Mouse (Mus musculus) forebrain, embryonic 15.5 days (tissue): ENCODE measurements around the gene D930007J09Rik. TPM values are rescaled to one million over a fixed set of nuclear protein-coding genes. Genes with fewer than 3 reads are reported as not detected.

Source experiments
- ATAC-seq: fragments of 200-750 bp; cut with Nextera tagmentation; replicated peaks from 2 replicates; pipeline ENCODE4 v1.8.0; 2017; ENCODE audit warnings: mild to moderate bottlenecking, moderate TSS enrichment, moderate library complexity
- H3K27ac ChIP-seq: fragments of 300-500 bp; sonication (generic); replicated peaks from 2 replicates; pipeline ENCODE4 v1.5.1; 2015; ENCODE audit warnings: mild to moderate bottlenecking, inconsistent platforms
- H3K27me3 ChIP-seq: fragments of 300-500 bp; sonication (generic); 2 replicates; pipeline ENCODE4 v1.6.1; 2015; ENCODE audit warnings: inconsistent platforms
- H3K36me3 ChIP-seq: fragments of 300-500 bp; sonication (generic); 2 replicates; pipeline ENCODE4 v1.6.1; 2015; ENCODE audit warnings: mild to moderate bottlenecking, inconsistent platforms
- H3K4me1 ChIP-seq: fragments of 300-500 bp; sonication (generic); 2 replicates; pipeline ENCODE4 v1.6.1; 2015; ENCODE audit warnings: inconsistent platforms
- H3K4me2 ChIP-seq: fragments of 300-500 bp; sonication (generic); replicated peaks from 2 replicates; pipeline ENCODE4 v1.6.1; 2015; ENCODE audit warnings: mild to moderate bottlenecking, inconsistent platforms
- H3K4me3 ChIP-seq: fragments of 300-500 bp; sonication (generic); 2 replicates; pipeline ENCODE4 v1.5.1; 2015; ENCODE audit warnings: mild to moderate bottlenecking, inconsistent platforms
- H3K9ac ChIP-seq: fragments of 300-500 bp; sonication (generic); replicated peaks from 2 replicates; pipeline ENCODE4 v1.6.1; 2015; ENCODE audit warnings: mild to moderate bottlenecking, inconsistent platforms
- H3K9me3 ChIP-seq: fragments of 300-500 bp; sonication (generic); 2 replicates; pipeline ENCODE4 v1.6.1; 2016; ENCODE audit warnings: inconsistent platforms
- WGBS: fragments of 180-500 bp; shearing (Covaris S2); methylation state at CpG from one replicate; pipeline ENCODE4 v1.1.7; 2015; ENCODE audit warnings: mixed read lengths; 5-methylcytosine and 5-hydroxymethylcytosine counted together
- polyA plus RNA-seq: library from polyadenylated mRNA; unstranded; fragments of >200 nt; fragmentation: Nextera tagmentation; extraction: Ambion mirVana; gene quantifications from 2 replicates; pipeline ENCODE4 v1.2.1, GENCODE M21; 2015

The D930007J09Rik gene
- polyA plus RNA-seq, 1 experiment from 2014 or later, result not detected

- Histone ChIP-seq H3K27me3 (no peaks in the 10 kb centered on the region), H3K4me3 (peak overlapping the region; percentile 64), H3K9me3 (no peaks in the 10 kb centered on the region), H3K4me2 (peak overlapping the region; percentile 73), H3K4me1 (peaks cover 32% of the 10 kb centered on the region), H3K9ac (peak overlapping the region; percentile 74), H3K36me3 (peaks cover 21% of the 10 kb centered on the region), H3K27ac (no peak overlapping the region)
- WGBS, result 72% methylated on average over 4 of the region's 4 CpGs
- no peak for ATAC-seq
Measured at GRCm38 (mm10) chr13:32803701-32804345, 1.2 kb upstream of the D930007J09Rik start.

GRCm38 (mm10) chr13:32801693-32802221, 892 bp downstream of the D930007J09Rik start, which contains the start of gene Wrnip1:
Gene Wrnip1, plus strand, starts transcription at chr13:32802038.
- peaks cover 32% of the 10 kb centered on the region for H3K4me1 ChIP-seq
- H3K9ac ChIP-seq, result peak within 1 kb of the TSS; percentile 74
- H3K27ac ChIP-seq, result peak within 1 kb of the TSS; percentile 81
- no peaks in the 10 kb centered on the region for H3K9me3 ChIP-seq
- ATAC-seq, result peak; percentile 98
- under 1% methylated on average over 51 of the region's 51 CpGs for WGBS
- H3K4me3 ChIP-seq, result peak within 1 kb of the TSS; percentile 64
- H3K27me3 ChIP-seq, result no peaks in the 10 kb centered on the region
- H3K4me2 ChIP-seq, result peak within 1 kb of the TSS; percentile 73
- H3K36me3 ChIP-seq, result peaks cover 8% of the 10 kb centered on the region

- Histone ChIP-seq H3K9me3 (no peaks in the 10 kb centered on the region), H3K4me2 (no peak overlapping the region), H3K4me3 (no peak overlapping the region), H3K36me3 (no peaks in the 10 kb centered on the region), H3K27me3 (no peaks in the 10 kb centered on the region), H3K4me1 (peaks cover 32% of the 10 kb centered on the region), H3K27ac (no peak overlapping the region), H3K9ac (peak overlapping the region; percentile 18; the same call in 1 of the 2 replicates)
- no peak for ATAC-seq
Measured at GRCm38 (mm10) chr13:32800859-32801258, 1.8 kb downstream of the D930007J09Rik start.

- no peak overlapping the region for H3K9ac ChIP-seq
- H3K4me3 ChIP-seq, result no peak overlapping the region
- H3K9me3 ChIP-seq, result no peaks in the 10 kb centered on the region
- 75% methylated on average over 2 of the region's 2 CpGs for WGBS
- no peaks in the 10 kb centered on the region for H3K27me3 ChIP-seq
- H3K36me3 ChIP-seq, result no peaks in the 10 kb centered on the region
- H3K4me1 ChIP-seq, result peaks cover 21% of the 10 kb centered on the region
- no peak overlapping the region for H3K27ac ChIP-seq
- H3K4me2 ChIP-seq, result no peak overlapping the region
- no peak for ATAC-seq
Measured at GRCm38 (mm10) chr13:32799131-32799530, 3.5 kb downstream of the D930007J09Rik start.

GRCm38 (mm10) chr13:32797085-32797484, 5.6 kb downstream of the D930007J09Rik start:
- ATAC-seq, result no peak
- H3K36me3 ChIP-seq, result no peaks in the 10 kb centered on the region
- peaks cover 7% of the 10 kb centered on the region for H3K4me1 ChIP-seq
- H3K9ac ChIP-seq, result no peak overlapping the region
- H3K27ac ChIP-seq, result no peak overlapping the region
- H3K4me3 ChIP-seq, result no peak overlapping the region
- no peaks in the 10 kb centered on the region for H3K9me3 ChIP-seq
- WGBS, result 85% methylated on average over 1 of the region's 1 CpGs
- no peaks in the 10 kb centered on the region for H3K27me3 ChIP-seq
- no peak overlapping the region for H3K4me2 ChIP-seq

- no peaks in the 10 kb centered on the region for H3K9me3 ChIP-seq
- no peak overlapping the region for H3K9ac ChIP-seq
- 84% methylated on average over 5 of the region's 5 CpGs for WGBS
- H3K4me3 ChIP-seq, result no peak overlapping the region
- no peaks in the 10 kb centered on the region for H3K4me1 ChIP-seq
- no peak overlapping the region for H3K27ac ChIP-seq
- no peaks in the 10 kb centered on the region for H3K36me3 ChIP-seq
- H3K4me2 ChIP-seq, result no peak overlapping the region
- ATAC-seq, result no peak
- H3K27me3 ChIP-seq, result no peaks in the 10 kb centered on the region
Measured at GRCm38 (mm10) chr13:32795166-32795565, 7.5 kb downstream of the D930007J09Rik start.

GRCm38 (mm10) chr13:32794619-32795018, 8.0 kb downstream of the D930007J09Rik start:
- Histone ChIP-seq H3K27ac (no peak overlapping the region), H3K9ac (no peak overlapping the region), H3K4me3 (no peak overlapping the region), H3K4me2 (no peak overlapping the region), H3K4me1 (no peaks in the 10 kb centered on the region), H3K27me3 (no peaks in the 10 kb centered on the region), H3K36me3 (no peaks in the 10 kb centered on the region), H3K9me3 (no peaks in the 10 kb centered on the region)
- 45% methylated on average over 2 of the region's 2 CpGs for WGBS
- no peak for ATAC-seq

- no peaks in the 10 kb centered on the region for H3K9me3 ChIP-seq
- no peaks in the 10 kb centered on the region for H3K4me1 ChIP-seq
- H3K27me3 ChIP-seq, result no peaks in the 10 kb centered on the region
- no peak overlapping the region for H3K4me2 ChIP-seq
- H3K4me3 ChIP-seq, result no peak overlapping the region
- H3K9ac ChIP-seq, result no peak overlapping the region
- H3K36me3 ChIP-seq, result no peaks in the 10 kb centered on the region
- 82% methylated on average over 4 of the region's 4 CpGs for WGBS
- no peak for ATAC-seq
- H3K27ac ChIP-seq, result no peak overlapping the region
Measured at GRCm38 (mm10) chr13:32789781-32790180, 12.9 kb downstream of the D930007J09Rik start.

GRCm38 (mm10) chr13:32787584-32787983, 15.1 kb downstream of the D930007J09Rik start:
- Histone ChIP-seq H3K27me3 (no peaks in the 10 kb centered on the region), H3K4me1 (no peaks in the 10 kb centered on the region), H3K36me3 (no peaks in the 10 kb centered on the region), H3K9ac (no peak overlapping the region), H3K4me2 (no peak overlapping the region), H3K9me3 (no peaks in the 10 kb centered on the region), H3K27ac (no peak overlapping the region), H3K4me3 (no peak overlapping the region)
- WGBS, result 78% methylated on average over 2 of the region's 2 CpGs
- ATAC-seq, result no peak

GRCm38 (mm10) chr13:32783816-32784215, 18.8 kb downstream of the D930007J09Rik start, which contains the start of gene Mylk4:
Gene Mylk4, minus strand, starts transcription at chr13:32783954.
- Histone ChIP-seq H3K4me3 (no peak within 1 kb of the TSS), H3K9me3 (no peaks in the 10 kb centered on the region), H3K4me1 (no peaks in the 10 kb centered on the region), H3K27me3 (no peaks in the 10 kb centered on the region), H3K9ac (no peak within 1 kb of the TSS), H3K27ac (no peak within 1 kb of the TSS), H3K36me3 (no peaks in the 10 kb centered on the region), H3K4me2 (no peak within 1 kb of the TSS)
- ATAC-seq, result no peak
- WGBS, result 89% methylated on average over 8 of the region's 8 CpGs

GRCm38 (mm10) chr13:32783055-32783454, 19.6 kb downstream of the D930007J09Rik start:
- no peak overlapping the region for H3K27ac ChIP-seq
- 68% methylated on average over 5 of the region's 5 CpGs for WGBS
- H3K4me3 ChIP-seq, result no peak overlapping the region
- no peak overlapping the region for H3K9ac ChIP-seq
- H3K4me2 ChIP-seq, result no peak overlapping the region
- H3K9me3 ChIP-seq, result no peaks in the 10 kb centered on the region
- no peaks in the 10 kb centered on the region for H3K4me1 ChIP-seq
- H3K36me3 ChIP-seq, result no peaks in the 10 kb centered on the region
- no peak for ATAC-seq
- H3K27me3 ChIP-seq, result no peaks in the 10 kb centered on the region

GRCm38 (mm10) chr13:32778861-32779260, 23.8 kb downstream of the D930007J09Rik start:
- Histone ChIP-seq H3K36me3 (no peaks in the 10 kb centered on the region), H3K4me2 (no peak overlapping the region), H3K27ac (no peak overlapping the region), H3K27me3 (no peaks in the 10 kb centered on the region), H3K9ac (no peak overlapping the region), H3K4me1 (no peaks in the 10 kb centered on the region), H3K4me3 (no peak overlapping the region), H3K9me3 (no peaks in the 10 kb centered on the region)
- no peak for ATAC-seq
- WGBS, result 65% methylated on average over 3 of the region's 3 CpGs

GRCm38 (mm10) chr13:32776350-32776749, 26.3 kb downstream of the D930007J09Rik start:
- WGBS, result 93% methylated on average over 10 of the region's 10 CpGs
- Histone ChIP-seq H3K4me1 (no peaks in the 10 kb centered on the region), H3K27ac (no peak overlapping the region), H3K9me3 (no peaks in the 10 kb centered on the region), H3K9ac (no peak overlapping the region), H3K27me3 (no peaks in the 10 kb centered on the region), H3K36me3 (no peaks in the 10 kb centered on the region), H3K4me3 (no peak overlapping the region), H3K4me2 (no peak overlapping the region)
- no peak for ATAC-seq
